Mouse (Mus musculus): ENCODE measurements around the gene Adprm. TPM values are rescaled to one million over a fixed set of nuclear protein-coding genes. Genes with fewer than 3 reads are reported as not detected.

Gene Adprm
- polyA plus RNA-seq, 1 experiment from 2014 or later = 29.1 TPM

DNA sequence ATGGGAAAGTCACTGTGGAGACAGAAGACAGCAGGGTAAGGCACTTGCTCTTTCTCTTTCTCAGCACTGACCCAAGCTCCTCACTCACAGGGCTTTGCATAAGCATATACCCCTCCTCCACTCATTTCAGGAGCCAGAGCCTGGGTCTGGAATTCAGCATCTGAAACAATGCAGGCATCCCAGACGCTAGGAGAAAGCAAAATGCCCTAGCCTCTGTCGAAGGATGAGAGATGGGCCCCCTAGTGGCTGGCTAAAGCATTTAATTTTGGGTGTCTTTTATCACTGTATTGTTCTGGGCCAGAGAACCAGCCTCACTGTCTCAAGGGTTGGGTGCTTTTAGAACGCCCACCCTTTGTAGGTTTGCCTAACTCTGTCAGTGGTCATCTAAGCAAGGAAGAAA, 27.8 kb upstream of the Adprm start:
- H3K4me3 ChIP-seq (ENCODE audit: low read length) = no peak overlapping the region
- H3K9me3 ChIP-seq (ENCODE audit: control insufficient read depth, low read length) = no peaks in the 10 kb centered on the region
- H3K4me1 ChIP-seq (replicated peaks; ENCODE audit: control insufficient read depth, insufficient read depth, low read length) = no peaks in the 10 kb centered on the region
- no peaks in the 10 kb centered on the region for H3K36me3 ChIP-seq (ENCODE audit: control insufficient read depth, insufficient read depth, low read length)
- H3K27ac ChIP-seq (ENCODE audit: low read length) = no peak overlapping the region
- no peak for ATAC-seq (ENCODE audit: low read depth)
- H3K4me2 ChIP-seq (ENCODE audit: low read depth, low read length) = no peak overlapping the region
- peaks cover 16% of the 10 kb centered on the region; the same call in 1 of the 2 replicates for H3K27me3 ChIP-seq (ENCODE audit: control insufficient read depth, insufficient read depth, low read depth, low read length)
- 5% methylated on average over 3 of the region's 3 CpGs for WGBS
- H3K9ac ChIP-seq (ENCODE audit: low read length) = no peak overlapping the region

DNA sequence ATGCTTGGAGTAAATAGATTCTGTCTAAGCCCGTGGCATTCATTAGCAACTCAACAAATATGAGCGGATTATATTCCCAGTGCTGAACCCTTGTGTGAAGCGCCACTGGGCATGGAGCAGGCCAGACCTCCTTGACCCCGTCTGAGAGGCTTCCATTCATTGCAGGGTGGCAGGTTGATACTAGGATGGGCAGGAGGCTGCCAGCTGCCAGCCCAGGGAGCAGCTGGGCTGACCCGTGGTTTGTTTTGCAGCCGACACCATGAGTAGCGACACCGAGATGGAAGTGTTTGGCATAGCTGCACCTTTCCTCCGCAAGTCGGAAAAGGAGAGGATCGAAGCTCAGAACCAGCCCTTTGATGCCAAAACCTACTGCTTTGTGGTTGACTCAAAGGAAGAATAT, 27.3 kb upstream of the Adprm start:
- H3K27me3 ChIP-seq (ENCODE audit: control insufficient read depth, insufficient read depth, low read depth, low read length) = peaks cover 12% of the 10 kb centered on the region; the same call in 1 of the 2 replicates
- WGBS = 67% methylated on average over 11 of the region's 11 CpGs
- no peaks in the 10 kb centered on the region for H3K4me1 ChIP-seq (replicated peaks; ENCODE audit: control insufficient read depth, insufficient read depth, low read length)
- no peak for ATAC-seq (ENCODE audit: low read depth)
- no peak overlapping the region for H3K9ac ChIP-seq (ENCODE audit: low read length)
- H3K4me2 ChIP-seq (ENCODE audit: low read depth, low read length) = no peak overlapping the region
- H3K9me3 ChIP-seq (ENCODE audit: control insufficient read depth, low read length) = no peaks in the 10 kb centered on the region
- H3K4me3 ChIP-seq (ENCODE audit: low read length) = no peak overlapping the region
- H3K36me3 ChIP-seq (ENCODE audit: control insufficient read depth, insufficient read depth, low read length) = no peaks in the 10 kb centered on the region
- H3K27ac ChIP-seq (ENCODE audit: low read length) = no peak overlapping the region

DNA sequence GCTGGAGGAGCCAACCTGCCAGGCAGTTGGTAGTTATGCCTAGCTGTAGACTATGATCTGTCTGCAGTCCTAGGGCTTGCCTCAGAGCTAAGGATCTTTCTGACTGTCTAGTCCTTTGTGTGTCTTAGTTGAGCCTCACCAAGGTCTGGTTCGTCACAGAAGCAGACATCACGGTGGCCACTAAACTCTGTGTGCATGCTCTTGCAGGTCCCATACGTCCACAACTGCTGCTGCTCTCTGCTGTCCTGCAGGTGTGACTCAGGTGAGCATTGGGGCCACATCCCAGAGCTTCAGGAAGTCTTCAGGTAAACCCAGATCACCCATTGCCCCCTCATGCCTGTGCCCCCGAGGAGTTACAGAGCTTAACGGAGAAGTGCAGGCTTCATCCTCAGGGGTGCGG, 26.5 kb upstream of the Adprm start:
- Histone ChIP-seq H3K4me3 (ENCODE audit: low read length) (no peak overlapping the region), H3K9ac (ENCODE audit: low read length) (no peak overlapping the region), H3K27me3 (ENCODE audit: control insufficient read depth, insufficient read depth, low read depth, low read length) (peaks cover 6% of the 10 kb centered on the region; the same call in 1 of the 2 replicates), H3K4me1 (replicated peaks; ENCODE audit: control insufficient read depth, insufficient read depth, low read length) (no peaks in the 10 kb centered on the region), H3K36me3 (ENCODE audit: control insufficient read depth, insufficient read depth, low read length) (no peaks in the 10 kb centered on the region), H3K27ac (ENCODE audit: low read length) (no peak overlapping the region), H3K4me2 (ENCODE audit: low read depth, low read length) (no peak overlapping the region), H3K9me3 (ENCODE audit: control insufficient read depth, low read length) (no peaks in the 10 kb centered on the region)
- no peak for ATAC-seq (ENCODE audit: low read depth)
- 87% methylated on average over 6 of the region's 6 CpGs for WGBS

DNA sequence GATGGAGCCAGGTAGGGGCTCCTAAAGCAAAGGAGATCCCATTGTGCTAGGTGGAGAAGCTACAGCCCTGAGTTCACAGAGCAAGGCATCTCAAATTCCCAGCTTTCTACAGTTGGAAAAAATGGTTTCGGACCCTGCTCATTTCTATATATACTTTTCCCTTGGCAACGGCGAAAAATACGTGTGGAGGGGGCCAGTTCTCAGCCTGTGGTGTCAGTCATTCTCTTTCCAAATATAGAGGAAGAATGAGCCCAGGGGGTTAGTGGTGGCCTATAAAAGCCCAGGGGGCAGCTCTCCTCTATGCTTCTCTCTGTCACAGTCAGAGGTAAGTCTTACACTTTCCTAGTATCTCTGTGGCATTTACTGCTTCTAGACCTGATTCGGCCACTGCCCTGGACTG, 25.6 kb upstream of the Adprm start, which contains the start of gene Myh3:
TSS of gene Myh3 (plus strand) at position 301 of the 400 bp plus-strand sequence.
- Histone ChIP-seq H3K9me3 (ENCODE audit: control insufficient read depth, low read length) (no peaks in the 10 kb centered on the region), H3K27ac (ENCODE audit: low read length) (no peak within 1 kb of the TSS)
- 85% methylated on average over 5 of the region's 5 CpGs for WGBS

DNA sequence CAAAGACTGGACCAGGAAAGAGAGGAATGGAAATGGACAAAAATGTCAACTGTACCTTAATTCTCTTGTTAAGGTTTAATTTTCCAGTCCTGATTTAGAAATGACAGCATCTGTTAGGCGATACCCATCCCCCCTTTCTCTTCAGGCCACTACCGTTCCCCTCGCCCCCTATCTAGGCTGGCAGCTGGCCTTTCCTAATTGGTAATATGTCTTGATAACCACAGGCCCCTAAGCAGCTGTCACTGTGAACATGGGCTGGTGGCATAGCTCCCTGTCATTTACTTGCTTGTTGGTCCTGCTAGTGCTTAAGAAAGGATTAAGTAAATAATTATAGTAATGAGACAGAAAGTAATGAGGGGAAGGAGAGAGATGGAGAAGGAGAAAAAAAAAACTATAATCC, 25.0 kb upstream of the Adprm start:
- Histone ChIP-seq H3K9ac (ENCODE audit: low read length) (no peak overlapping the region), H3K4me1 (replicated peaks; ENCODE audit: control insufficient read depth, insufficient read depth, low read length) (no peaks in the 10 kb centered on the region), H3K9me3 (ENCODE audit: control insufficient read depth, low read length) (no peaks in the 10 kb centered on the region), H3K36me3 (ENCODE audit: control insufficient read depth, insufficient read depth, low read length) (no peaks in the 10 kb centered on the region), H3K27ac (ENCODE audit: low read length) (no peak overlapping the region), H3K27me3 (ENCODE audit: control insufficient read depth, insufficient read depth, low read depth, low read length) (no peaks in the 10 kb centered on the region), H3K4me2 (ENCODE audit: low read depth, low read length) (no peak overlapping the region), H3K4me3 (ENCODE audit: low read length) (no peak overlapping the region)
- WGBS = 57% methylated on average over 3 of the region's 3 CpGs
- no peak for ATAC-seq (ENCODE audit: low read depth)

More for the DNA sequence above, 25.6 kb upstream of the Adprm start, which contains the start of gene Myh3:
- Histone ChIP-seq H3K4me1 (replicated peaks; ENCODE audit: control insufficient read depth, insufficient read depth, low read length) (no peaks in the 10 kb centered on the region), H3K4me3 (ENCODE audit: low read length) (no peak within 1 kb of the TSS), H3K4me2 (ENCODE audit: low read depth, low read length) (no peak within 1 kb of the TSS), H3K9ac (ENCODE audit: low read length) (no peak within 1 kb of the TSS), H3K36me3 (ENCODE audit: control insufficient read depth, insufficient read depth, low read length) (no peaks in the 10 kb centered on the region), H3K27me3 (ENCODE audit: control insufficient read depth, insufficient read depth, low read depth, low read length) (no peaks in the 10 kb centered on the region; the same call in 1 of the 2 replicates)
- ATAC-seq (ENCODE audit: low read depth) = no peak

DNA sequence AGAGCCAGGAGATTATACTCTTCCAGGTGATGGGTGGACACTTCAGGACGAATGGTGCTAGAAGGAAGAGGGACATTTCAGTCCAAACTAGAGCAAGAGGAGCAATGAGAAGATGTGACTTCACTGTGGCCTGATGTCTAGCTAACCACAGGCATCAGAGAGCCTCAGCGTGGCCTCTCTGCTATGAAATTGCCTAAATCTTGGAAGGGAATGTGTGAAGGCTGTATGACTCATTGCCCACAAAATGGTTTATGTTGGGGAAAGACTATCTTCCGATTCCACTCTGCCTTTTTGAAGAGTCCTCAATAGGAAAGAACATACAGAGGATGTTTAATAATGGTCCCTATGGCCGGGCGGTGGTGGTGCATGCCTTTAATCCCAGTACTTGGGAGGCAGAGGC, 24.4 kb upstream of the Adprm start:
- no peak overlapping the region for H3K9ac ChIP-seq (ENCODE audit: low read length)
- H3K36me3 ChIP-seq (ENCODE audit: control insufficient read depth, insufficient read depth, low read length) = no peaks in the 10 kb centered on the region
- 79% methylated on average over 5 of the region's 5 CpGs for whole genome bisulfite sequencing
- no peak overlapping the region for H3K27ac ChIP-seq (ENCODE audit: low read length)
- H3K4me1 ChIP-seq (replicated peaks; ENCODE audit: control insufficient read depth, insufficient read depth, low read length) = no peaks in the 10 kb centered on the region
- no peaks in the 10 kb centered on the region for H3K27me3 ChIP-seq (ENCODE audit: control insufficient read depth, insufficient read depth, low read depth, low read length)
- no peak overlapping the region for H3K4me3 ChIP-seq (ENCODE audit: low read length)
- H3K4me2 ChIP-seq (ENCODE audit: low read depth, low read length) = no peak overlapping the region
- no peak for ATAC-seq (ENCODE audit: low read depth)
- no peaks in the 10 kb centered on the region for H3K9me3 ChIP-seq (ENCODE audit: control insufficient read depth, low read length)

DNA sequence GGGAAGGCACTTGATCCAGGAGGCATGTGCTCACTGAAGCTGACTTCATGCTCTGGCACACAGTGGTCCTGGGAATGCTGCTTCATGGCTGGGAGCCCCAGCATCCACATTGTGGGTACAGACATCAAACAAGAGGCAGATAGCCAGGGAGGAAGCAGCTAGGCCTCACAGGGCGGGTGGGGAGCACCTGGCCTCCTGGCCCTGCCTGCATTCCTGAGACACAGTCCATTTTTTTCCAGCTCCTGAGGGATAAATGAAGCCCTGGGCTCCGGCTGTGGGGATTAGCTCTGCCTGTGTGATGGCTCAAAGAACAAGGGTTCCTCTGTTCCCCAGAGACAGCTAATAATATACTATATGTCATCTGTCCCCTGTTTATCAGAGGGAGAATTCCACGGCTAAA, 22.6 kb upstream of the Adprm start:
- H3K4me1 ChIP-seq (replicated peaks; ENCODE audit: control insufficient read depth, insufficient read depth, low read length) = no peaks in the 10 kb centered on the region
- no peaks in the 10 kb centered on the region for H3K9me3 ChIP-seq (ENCODE audit: control insufficient read depth, low read length)
- 40% methylated on average over 3 of the region's 3 CpGs for WGBS
- H3K9ac ChIP-seq (ENCODE audit: low read length) = no peak overlapping the region
- H3K4me3 ChIP-seq (ENCODE audit: low read length) = no peak overlapping the region
- no peak overlapping the region for H3K27ac ChIP-seq (ENCODE audit: low read length)
- no peak overlapping the region for H3K4me2 ChIP-seq (ENCODE audit: low read depth, low read length)
- ATAC-seq (ENCODE audit: low read depth) = no peak
- no peaks in the 10 kb centered on the region for H3K36me3 ChIP-seq (ENCODE audit: control insufficient read depth, insufficient read depth, low read length)
- H3K27me3 ChIP-seq (ENCODE audit: control insufficient read depth, insufficient read depth, low read depth, low read length) = no peaks in the 10 kb centered on the region

DNA sequence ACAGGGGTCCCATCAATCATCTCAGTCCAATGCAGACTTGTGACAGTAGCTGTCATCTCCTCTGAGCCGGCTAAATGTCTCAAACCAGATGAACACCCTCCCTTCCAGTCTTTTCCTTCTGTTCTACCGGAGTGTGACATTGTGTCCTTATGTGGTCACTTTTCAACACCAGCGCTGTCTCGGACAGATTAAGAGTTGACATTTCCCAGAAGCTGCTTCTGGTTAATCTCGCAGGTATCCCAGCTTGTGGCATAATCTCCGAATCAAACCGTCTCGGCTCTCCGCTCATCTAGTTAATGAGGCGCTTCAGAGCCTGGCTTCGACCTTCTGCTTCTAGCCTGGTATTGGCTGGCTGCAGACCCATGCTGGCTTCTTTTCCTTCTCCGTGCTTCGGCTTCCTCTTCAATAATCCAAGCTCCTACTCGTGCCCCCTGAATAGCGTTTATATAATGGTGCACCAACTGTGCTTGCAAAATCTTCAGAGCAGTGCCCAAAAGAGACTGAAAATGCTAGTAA, 20.3 kb upstream of the Adprm start:
- Histone ChIP-seq H3K9ac (ENCODE audit: low read length) (no peak overlapping the region), H3K4me2 (ENCODE audit: low read depth, low read length) (no peak overlapping the region), H3K9me3 (ENCODE audit: control insufficient read depth, low read length) (no peaks in the 10 kb centered on the region), H3K27ac (ENCODE audit: low read length) (no peak overlapping the region), H3K4me1 (replicated peaks; ENCODE audit: control insufficient read depth, insufficient read depth, low read length) (no peaks in the 10 kb centered on the region), H3K27me3 (ENCODE audit: control insufficient read depth, insufficient read depth, low read depth, low read length) (no peaks in the 10 kb centered on the region), H3K36me3 (ENCODE audit: control insufficient read depth, insufficient read depth, low read length) (no peaks in the 10 kb centered on the region), H3K4me3 (ENCODE audit: low read length) (no peak overlapping the region)
- WGBS = 73% methylated on average over 15 of the region's 15 CpGs
- ATAC-seq (ENCODE audit: low read depth) = no peak

DNA sequence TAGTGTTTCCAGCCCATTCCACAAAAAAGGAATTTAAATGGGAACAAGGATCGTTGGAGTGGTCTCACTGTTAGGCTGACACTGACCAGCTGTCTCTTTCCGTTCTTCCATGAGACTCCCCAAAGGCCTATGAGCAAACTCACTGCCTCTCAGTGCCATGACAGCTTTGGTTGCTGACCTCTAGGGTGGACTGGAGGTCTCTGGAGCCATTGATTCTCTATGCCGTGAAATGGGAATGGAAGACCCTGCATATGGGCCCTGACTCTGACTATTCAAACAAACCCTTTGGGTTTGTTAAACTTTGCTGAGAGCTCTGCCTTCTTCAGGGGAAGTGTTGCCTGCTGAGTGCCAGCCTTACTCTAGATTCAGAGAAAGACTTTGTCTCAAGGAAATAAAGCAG, 15.3 kb upstream of the Adprm start:
- no peaks in the 10 kb centered on the region for H3K9me3 ChIP-seq (ENCODE audit: control insufficient read depth, low read length)
- 63% methylated on average over 3 of the region's 3 CpGs for WGBS
- H3K27me3 ChIP-seq (ENCODE audit: control insufficient read depth, insufficient read depth, low read depth, low read length) = no peaks in the 10 kb centered on the region
- H3K9ac ChIP-seq (ENCODE audit: low read length) = no peak overlapping the region
- no peaks in the 10 kb centered on the region for H3K4me1 ChIP-seq (replicated peaks; ENCODE audit: control insufficient read depth, insufficient read depth, low read length)
- peak overlapping the region; percentile 44 for H3K27ac ChIP-seq (ENCODE audit: low read length)
- ATAC-seq (ENCODE audit: low read depth) = peak; percentile 67
- H3K4me3 ChIP-seq (ENCODE audit: low read length) = no peak overlapping the region
- H3K36me3 ChIP-seq (ENCODE audit: control insufficient read depth, insufficient read depth, low read length) = peaks cover 10% of the 10 kb centered on the region; the same call in 1 of the 2 replicates
- no peak overlapping the region for H3K4me2 ChIP-seq (ENCODE audit: low read depth, low read length)

DNA sequence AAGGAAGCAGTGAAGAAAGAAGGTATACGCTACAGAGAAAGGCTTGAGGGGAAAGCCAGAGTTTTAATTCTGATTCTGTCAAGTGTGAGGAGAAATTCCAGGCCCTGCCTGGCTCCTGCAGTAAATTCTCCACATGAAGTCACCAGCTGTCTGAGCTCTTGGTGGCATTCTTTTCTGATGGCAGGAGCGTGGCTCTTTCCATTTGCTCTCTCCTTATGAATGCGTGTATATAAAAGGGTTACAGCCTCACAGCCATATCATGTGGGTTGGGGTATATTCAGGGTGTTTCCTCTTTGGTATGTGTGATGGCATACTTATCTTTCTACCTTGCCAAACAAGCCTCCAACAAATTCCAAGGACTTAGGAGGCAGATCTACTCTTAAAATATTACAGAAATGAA, 10.3 kb upstream of the Adprm start:
- no peak overlapping the region for H3K9ac ChIP-seq (ENCODE audit: low read length)
- H3K27me3 ChIP-seq (ENCODE audit: control insufficient read depth, insufficient read depth, low read depth, low read length) = no peaks in the 10 kb centered on the region
- no peak overlapping the region for H3K4me3 ChIP-seq (ENCODE audit: low read length)
- no peaks in the 10 kb centered on the region for H3K9me3 ChIP-seq (ENCODE audit: control insufficient read depth, low read length)
- 87% methylated on average over 3 of the region's 3 CpGs for WGBS
- no peak overlapping the region for H3K27ac ChIP-seq (ENCODE audit: low read length)
- no peak overlapping the region for H3K4me2 ChIP-seq (ENCODE audit: low read depth, low read length)
- peaks cover 26% of the 10 kb centered on the region for H3K36me3 ChIP-seq (ENCODE audit: control insufficient read depth, insufficient read depth, low read length)
- ATAC-seq (ENCODE audit: low read depth) = no peak
- H3K4me1 ChIP-seq (replicated peaks; ENCODE audit: control insufficient read depth, insufficient read depth, low read length) = no peaks in the 10 kb centered on the region

All from lung, embryonic 16.5 days (tissue).